Mouse (Mus musculus) hindbrain, embryonic 11.5 days (tissue): ENCODE results near the gene Rasgrf2. TPM values are rescaled to one million over a fixed set of nuclear protein-coding genes. Genes with fewer than 3 reads are reported as not detected.

Source experiments
- ATAC-seq: fragments of 200-750 bp; cut with Nextera tagmentation; 2 replicates; pipeline ENCODE4 v1.8.0; 2017; ENCODE audit warnings: mild to moderate bottlenecking, moderate TSS enrichment, moderate library complexity; ENCODE audit not compliant: low FRiP score
- DNase-seq: peaks from one replicate; pipeline ENCODE4 v3.0.0-alpha.2; 2015; ENCODE audit warnings: low spot score
- H3K27ac ChIP-seq: fragments of 300-500 bp; sonication (generic); 2 replicates; pipeline ENCODE4 v1.5.1; 2014; ENCODE audit warnings: mild to moderate bottlenecking, low read depth, low read length
- H3K27me3 ChIP-seq: fragments of 300-500 bp; sonication (generic); 2 replicates; pipeline ENCODE4 v1.6.1; 2014; ENCODE audit warnings: mild to moderate bottlenecking, low read length, moderate library complexity, mixed read lengths; ENCODE audit not compliant: control insufficient read depth, insufficient read depth
- H3K36me3 ChIP-seq: fragments of 300-500 bp; sonication (generic); 2 replicates; pipeline ENCODE4 v1.6.1; 2014; ENCODE audit warnings: mild to moderate bottlenecking, low read length, moderate library complexity, mixed read lengths; ENCODE audit not compliant: control insufficient read depth, insufficient read depth
- H3K4me1 ChIP-seq: fragments of 300-500 bp; sonication (generic); replicated peaks from 2 replicates; pipeline ENCODE4 v1.6.1; 2014; ENCODE audit warnings: low read length, mixed read lengths; ENCODE audit not compliant: control insufficient read depth, insufficient read depth
- H3K4me2 ChIP-seq: fragments of 300-500 bp; sonication (generic); replicated peaks from 2 replicates; pipeline ENCODE4 v1.6.1; 2014; ENCODE audit warnings: mild to moderate bottlenecking, low read depth, low read length
- H3K4me3 ChIP-seq: fragments of 300-500 bp; sonication (generic); 2 replicates; pipeline ENCODE4 v1.5.1; 2014; ENCODE audit warnings: low read depth, low read length
- H3K9ac ChIP-seq: fragments of 300-500 bp; sonication (generic); 2 replicates; pipeline ENCODE4 v1.6.1; 2014; ENCODE audit warnings: low read depth, low read length
- H3K9me3 ChIP-seq: fragments of 300-500 bp; sonication (generic); 2 replicates; pipeline ENCODE4 v1.6.1; 2016; ENCODE audit warnings: low read length; ENCODE audit not compliant: control insufficient read depth
- WGBS: fragments of 180-500 bp; shearing (Covaris S2); extraction: QIAGEN DNeasy Blood & Tissue Kit; methylation state at CpG from one replicate; pipeline ENCODE4 v1.1.7; 2014; 5-methylcytosine and 5-hydroxymethylcytosine counted together
- polyA plus RNA-seq: library from polyadenylated mRNA; unstranded; fragments of >200 nt; fragmentation: Nextera tagmentation; extraction: Ambion mirVana; gene quantifications from 2 replicates; pipeline ENCODE4 v1.2.1, GENCODE M21; 2014

The Rasgrf2 gene
- polyA plus RNA-seq, 1 experiment from 2014 or later = 0.12 TPM

DNA sequence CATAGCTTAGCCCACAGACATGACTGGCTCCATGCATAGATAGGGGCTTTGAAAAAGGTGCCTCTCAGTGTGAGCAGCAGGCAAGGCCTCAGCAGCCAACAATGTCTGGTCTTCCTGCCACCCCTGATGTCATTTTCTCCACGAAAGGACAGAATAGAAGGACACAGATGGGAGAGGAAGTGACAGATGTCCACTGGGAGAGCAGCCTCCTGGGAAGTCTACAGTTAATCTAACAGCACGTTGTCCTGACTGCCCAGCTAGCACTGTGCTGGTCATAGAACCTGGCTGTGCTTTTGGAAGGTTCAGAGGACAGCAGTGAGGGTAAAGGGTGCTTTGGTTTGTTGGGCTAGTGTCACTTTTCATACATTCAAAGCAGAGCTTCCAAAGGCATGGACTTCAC is 255.9 kb downstream of the Rasgrf2 start:
- DNase-seq (no peak), ATAC-seq (no peak)
- no peak overlapping the region for H3K4me3 ChIP-seq
- 42% methylated on average over 2 of the region's 2 CpGs for WGBS
- no peaks in the 10 kb centered on the region for H3K36me3 ChIP-seq
- H3K27ac ChIP-seq = no peak overlapping the region
- no peaks in the 10 kb centered on the region for H3K4me1 ChIP-seq
- no peak overlapping the region for H3K4me2 ChIP-seq
- H3K9me3 ChIP-seq = no peaks in the 10 kb centered on the region
- no peaks in the 10 kb centered on the region for H3K27me3 ChIP-seq
- H3K9ac ChIP-seq = no peak overlapping the region

DNA sequence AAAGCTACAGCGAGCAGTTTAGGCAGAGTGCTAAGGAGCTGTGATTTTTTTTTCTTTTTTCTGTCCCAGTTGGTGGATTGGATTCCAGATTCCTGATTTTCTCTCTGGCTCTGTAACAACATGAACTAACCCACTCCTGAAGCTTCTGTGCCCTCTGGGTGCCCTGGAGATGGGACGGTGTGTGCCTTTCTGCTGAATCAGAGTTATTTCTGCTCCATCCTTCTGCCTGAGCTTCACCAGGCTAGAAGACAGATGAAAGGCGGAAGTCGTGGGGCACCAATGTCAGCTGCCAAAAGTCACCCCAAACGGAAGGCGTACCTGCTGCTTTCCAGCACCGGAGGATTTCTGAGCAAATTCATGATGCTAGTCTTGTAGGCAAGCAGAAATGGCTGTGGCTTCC is 256.9 kb downstream of the Rasgrf2 start:
- 87% methylated on average over 7 of the region's 7 CpGs for WGBS

DNA sequence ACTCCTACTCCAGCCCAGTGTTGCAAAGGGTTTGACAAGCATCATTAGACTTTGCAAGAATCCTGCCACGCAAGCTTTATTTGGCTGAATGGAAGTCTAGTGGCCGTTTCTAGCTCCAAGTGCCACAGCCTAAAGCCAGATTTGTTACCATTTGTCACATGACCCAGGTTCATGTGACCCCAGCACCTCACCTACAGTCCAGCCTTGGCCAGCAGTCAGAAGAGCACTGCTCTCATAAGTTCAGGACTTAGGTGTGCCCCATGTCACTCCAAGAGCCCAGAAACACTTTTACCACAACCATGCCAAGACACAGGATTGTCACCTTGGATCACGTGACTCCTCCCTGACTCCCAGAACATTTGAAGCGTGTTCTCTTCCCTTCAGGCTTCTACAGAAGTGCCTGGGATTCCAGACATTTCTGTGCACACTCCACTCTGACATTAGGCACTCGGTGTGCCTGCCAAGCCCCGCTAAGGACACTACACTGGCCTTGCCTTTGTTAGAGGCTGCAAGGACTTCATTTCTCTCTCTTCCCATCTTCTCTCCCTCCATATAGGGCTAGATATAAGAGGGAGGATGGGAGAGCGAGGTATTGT is 257.6 kb downstream of the Rasgrf2 start:
- Histone ChIP-seq H3K27ac (no peak overlapping the region), H3K4me2 (no peak overlapping the region), H3K9me3 (no peaks in the 10 kb centered on the region), H3K4me3 (no peak overlapping the region), H3K36me3 (no peaks in the 10 kb centered on the region), H3K4me1 (no peaks in the 10 kb centered on the region), H3K9ac (no peak overlapping the region), H3K27me3 (no peaks in the 10 kb centered on the region)
- 82% methylated on average over 7 of the region's 7 CpGs for WGBS
- ATAC-seq (no peak), DNase-seq (no peak)

More for the DNA sequence above, 256.9 kb downstream of the Rasgrf2 start:
- no peaks in the 10 kb centered on the region for H3K36me3 ChIP-seq
- H3K9ac ChIP-seq = no peak overlapping the region
- no peaks in the 10 kb centered on the region for H3K27me3 ChIP-seq
- no peaks in the 10 kb centered on the region for H3K4me1 ChIP-seq
- H3K27ac ChIP-seq = no peak overlapping the region
- no peaks in the 10 kb centered on the region for H3K9me3 ChIP-seq
- H3K4me3 ChIP-seq = no peak overlapping the region
- DNase-seq = no peak
- no peak overlapping the region for H3K4me2 ChIP-seq
- ATAC-seq = no peak

DNA sequence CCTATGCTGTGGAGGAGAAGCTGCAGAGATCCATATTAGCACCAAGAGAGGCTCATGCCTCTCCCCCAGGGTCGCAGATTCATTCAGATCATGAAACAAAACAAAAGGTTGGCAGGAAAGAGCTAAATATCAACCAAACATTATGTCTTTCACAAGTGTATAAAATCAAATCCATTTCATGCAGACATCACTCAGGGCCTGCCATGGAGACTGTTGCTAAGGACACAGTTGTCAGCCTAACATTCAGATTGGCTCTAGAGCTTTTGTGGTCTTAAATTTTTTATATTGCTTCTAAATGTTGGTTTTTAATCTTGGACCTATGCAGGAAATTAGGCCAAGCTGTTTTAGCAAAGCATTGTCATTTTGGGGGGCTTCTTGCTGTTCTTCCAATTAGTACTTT is 262.9 kb downstream of the Rasgrf2 start:
- Histone ChIP-seq H3K9ac (no peak overlapping the region), H3K4me2 (no peak overlapping the region), H3K4me1 (no peaks in the 10 kb centered on the region), H3K9me3 (no peaks in the 10 kb centered on the region), H3K27ac (no peak overlapping the region), H3K36me3 (no peaks in the 10 kb centered on the region), H3K27me3 (no peaks in the 10 kb centered on the region), H3K4me3 (no peak overlapping the region)
- 90% methylated on average over 1 of the region's 1 CpGs for WGBS
- DNase-seq (no peak), ATAC-seq (no peak)

DNA sequence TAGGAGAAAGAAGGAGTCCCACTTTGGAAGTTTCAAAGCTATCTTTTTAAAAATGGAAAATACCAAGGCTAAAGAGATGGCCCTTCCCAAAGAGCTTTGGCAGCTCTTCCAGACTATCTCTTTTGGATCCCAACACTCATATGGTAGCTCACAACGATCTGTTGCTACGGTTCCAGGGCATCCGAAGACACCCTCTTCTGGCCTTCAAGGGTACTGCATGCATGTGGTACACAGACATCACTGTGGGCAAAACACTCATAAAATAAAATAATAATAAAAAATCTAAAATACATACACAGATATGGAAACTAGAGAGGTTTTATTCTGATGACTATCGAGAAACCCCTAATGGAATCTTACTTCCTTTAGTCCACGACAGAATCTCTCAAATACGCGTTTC is 272.6 kb downstream of the Rasgrf2 start:
- Histone ChIP-seq H3K36me3 (no peaks in the 10 kb centered on the region), H3K27me3 (no peaks in the 10 kb centered on the region), H3K4me1 (no peaks in the 10 kb centered on the region), H3K9me3 (no peaks in the 10 kb centered on the region), H3K27ac (no peak overlapping the region), H3K9ac (no peak overlapping the region), H3K4me2 (no peak overlapping the region), H3K4me3 (no peak overlapping the region)
- ATAC-seq (no peak), DNase-seq (peak; percentile 19)
- WGBS = 81% methylated on average over 7 of the region's 7 CpGs

DNA sequence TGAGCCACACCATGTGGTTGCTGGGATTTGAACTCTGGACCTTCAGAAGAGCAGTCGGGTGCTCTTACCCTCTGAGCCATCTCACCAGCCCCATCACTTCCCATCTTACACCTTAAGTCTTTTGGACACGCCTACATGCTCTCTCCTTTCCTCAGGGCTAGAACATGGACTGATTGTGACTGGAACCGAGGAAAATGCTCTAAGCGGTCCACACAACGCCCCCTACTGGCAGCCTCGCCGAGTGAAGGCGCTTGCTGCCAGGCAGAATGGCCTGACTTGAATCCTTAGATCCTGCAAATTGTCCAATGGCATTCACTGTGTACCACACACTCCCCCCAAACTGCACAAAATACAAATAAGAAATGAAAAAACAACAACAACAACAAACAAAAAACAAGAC is 274.0 kb downstream of the Rasgrf2 start:
- 70% methylated on average over 8 of the region's 8 CpGs for WGBS
- no peak for ATAC-seq
- Histone ChIP-seq H3K4me2 (no peak overlapping the region), H3K4me3 (no peak overlapping the region), H3K9ac (no peak overlapping the region), H3K27ac (no peak overlapping the region), H3K27me3 (no peaks in the 10 kb centered on the region), H3K36me3 (no peaks in the 10 kb centered on the region), H3K4me1 (no peaks in the 10 kb centered on the region), H3K9me3 (no peaks in the 10 kb centered on the region)
- no peak for DNase-seq

DNA sequence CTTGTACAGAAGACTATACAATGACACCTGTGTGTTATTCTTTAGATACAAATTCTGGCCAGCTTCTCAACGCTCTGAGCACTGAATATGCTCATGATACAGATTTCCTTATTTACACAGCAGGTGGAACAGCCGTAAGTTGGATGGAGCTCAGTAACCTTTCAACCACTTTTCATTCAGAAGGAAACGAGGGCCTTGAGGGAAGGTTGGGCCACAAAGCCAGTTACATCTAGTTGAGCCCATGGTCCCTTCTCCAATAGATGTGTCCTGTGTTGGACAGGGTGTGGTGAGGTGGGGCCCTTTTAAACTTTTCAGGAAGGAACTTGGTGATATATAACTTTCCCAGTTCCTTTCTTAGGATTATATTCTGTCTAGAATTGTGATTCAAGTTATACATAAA is 277.0 kb downstream of the Rasgrf2 start:
- no peaks in the 10 kb centered on the region for H3K27me3 ChIP-seq
- no peaks in the 10 kb centered on the region for H3K9me3 ChIP-seq
- no peak overlapping the region for H3K9ac ChIP-seq
- H3K4me3 ChIP-seq = no peak overlapping the region
- no peaks in the 10 kb centered on the region for H3K4me1 ChIP-seq
- no peak overlapping the region for H3K27ac ChIP-seq
- ATAC-seq = no peak
- 84% methylated on average over 3 of the region's 3 CpGs for WGBS
- H3K4me2 ChIP-seq = no peak overlapping the region
- no peaks in the 10 kb centered on the region for H3K36me3 ChIP-seq
- DNase-seq = no peak

Other genes starting within 250 kb of the Rasgrf2 start
- gene Gm20379, start 174.3 kb upstream of the Rasgrf2 start, polyA plus RNA-seq = 0.49 and 1.1 TPM in 2 replicates
- 20.2 and 20.7 TPM in 2 replicates for gene Dhfr, start 223.1 kb upstream of the Rasgrf2 start, polyA plus RNA-seq
- gene Msh3, start 223.3 kb upstream of the Rasgrf2 start, polyA plus RNA-seq = 36.1 and 38.7 TPM in 2 replicates